Mouse (Mus musculus) heart, embryonic 12.5 days (tissue): ENCODE data around the gene Olfr545. TPM values are rescaled to one million over a fixed set of nuclear protein-coding genes. Genes with fewer than 3 reads are reported as not detected.

Source experiments
- ATAC-seq: fragments of 200-750 bp; cut with Nextera tagmentation; 2 replicates; pipeline ENCODE4 v1.8.0; 2017; ENCODE audit warnings: moderate TSS enrichment, moderate library complexity; ENCODE audit not compliant: insufficient number of reproducible peaks, low FRiP score
- H3K27ac ChIP-seq: fragments of 300-500 bp; sonication (generic); 2 replicates; pipeline ENCODE4 v1.5.1; 2016; ENCODE audit warnings: mild to moderate bottlenecking, moderate library complexity; ENCODE audit not compliant: poor library complexity, severe bottlenecking
- H3K27me3 ChIP-seq: fragments of 300-500 bp; sonication (generic); replicated peaks from 2 replicates; pipeline ENCODE4 v1.6.1; 2016; ENCODE audit warnings: mild to moderate bottlenecking, moderate library complexity
- H3K36me3 ChIP-seq: fragments of 300-500 bp; sonication (generic); 2 replicates; pipeline ENCODE4 v1.6.1; 2016; ENCODE audit warnings: mild to moderate bottlenecking, moderate library complexity
- H3K4me1 ChIP-seq: fragments of 300-500 bp; sonication (generic); replicated peaks from 2 replicates; pipeline ENCODE4 v1.6.1; 2016; ENCODE audit warnings: mild to moderate bottlenecking
- H3K4me2 ChIP-seq: fragments of 300-500 bp; sonication (generic); 2 replicates; pipeline ENCODE4 v1.6.1; 2016; ENCODE audit warnings: mild to moderate bottlenecking, moderate library complexity
- H3K4me3 ChIP-seq: fragments of 300-500 bp; sonication (generic); 2 replicates; pipeline ENCODE4 v1.5.1; 2016; ENCODE audit warnings: mild to moderate bottlenecking
- H3K9ac ChIP-seq: fragments of 300-500 bp; sonication (generic); 2 replicates; pipeline ENCODE4 v1.6.1; 2016; ENCODE audit warnings: mild to moderate bottlenecking, moderate library complexity
- H3K9me3 ChIP-seq: fragments of 300-500 bp; sonication (generic); replicated peaks from 2 replicates; pipeline ENCODE4 v1.6.1; 2016; ENCODE audit warnings: mild to moderate bottlenecking, moderate library complexity
- WGBS: fragments of 180-500 bp; shearing (Covaris S2); methylation state at CpG from one replicate; pipeline ENCODE4 v1.1.7; 2016; 5-methylcytosine and 5-hydroxymethylcytosine counted together
- polyA plus RNA-seq: library from polyadenylated mRNA; unstranded; fragments of >200 nt; fragmentation: Nextera tagmentation; extraction: Ambion mirVana; gene quantifications from 2 replicates; pipeline ENCODE4 v1.2.1, GENCODE M21; 2016

Gene Olfr545
- not detected in 2 replicates for polyA plus RNA-seq

DNA sequence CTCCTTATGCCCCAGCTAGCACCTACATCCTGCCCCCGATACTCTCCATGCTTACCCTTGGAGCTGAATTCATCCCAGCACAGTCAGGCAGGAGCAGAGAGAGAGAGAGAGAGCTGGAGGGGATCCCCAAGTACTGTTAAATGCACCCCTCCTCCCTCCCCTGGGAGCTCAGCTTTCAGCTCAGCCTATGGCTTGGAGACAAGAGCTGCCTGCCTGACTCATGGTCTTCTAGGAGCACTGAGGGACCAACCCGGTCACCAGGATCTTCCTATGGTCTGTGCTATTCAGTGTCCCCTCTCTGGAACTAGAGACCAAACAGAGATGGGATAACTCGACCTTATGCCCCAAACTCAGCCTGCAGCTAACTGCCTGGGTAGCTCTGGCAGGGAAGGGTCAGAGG lies at the start of gene Olfr545:
Gene Olfr545 (minus strand): TSS at position 101 of the 400 bp plus-strand sequence.
- 62% methylated on average over 3 of the region's 3 CpGs for WGBS
- ATAC-seq, result no peak
- Histone ChIP-seq H3K9me3 (no peaks in the 10 kb centered on the region), H3K27ac (no peak within 1 kb of the TSS), H3K36me3 (no peaks in the 10 kb centered on the region), H3K4me2 (no peak within 1 kb of the TSS), H3K4me3 (no peak within 1 kb of the TSS), H3K9ac (no peak within 1 kb of the TSS), H3K27me3 (0 out of 2 replicates have a peak, but pooled peaks cover 5% of the 10 kb centered on the region), H3K4me1 (no peaks in the 10 kb centered on the region)

DNA sequence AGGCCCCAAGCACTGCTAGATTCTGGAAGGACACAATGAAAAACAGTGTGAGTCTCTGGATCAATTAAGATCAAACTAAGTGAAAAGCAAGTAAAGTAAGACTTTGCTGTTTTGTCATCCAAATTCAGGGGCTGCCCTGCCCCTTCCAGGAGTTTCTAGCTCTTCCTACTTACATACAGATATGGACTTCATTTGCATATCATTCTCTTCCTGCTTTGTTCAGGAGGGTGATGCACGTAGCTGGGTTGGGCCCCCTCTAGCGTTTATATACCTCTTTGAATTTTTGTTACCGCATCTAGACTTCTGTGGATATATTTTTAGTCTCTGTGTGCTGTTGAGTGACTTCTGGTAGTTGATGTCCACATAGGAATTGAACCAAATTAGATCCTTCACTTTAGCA lies 41.9 kb upstream of the Olfr545 start:
- no peak overlapping the region for H3K4me2 ChIP-seq
- no peaks in the 10 kb centered on the region for H3K9me3 ChIP-seq
- 54% methylated on average over 3 of the region's 3 CpGs for WGBS
- H3K36me3 ChIP-seq, result no peaks in the 10 kb centered on the region
- no peaks in the 10 kb centered on the region for H3K4me1 ChIP-seq
- no peak overlapping the region for H3K9ac ChIP-seq
- ATAC-seq, result no peak
- H3K27ac ChIP-seq, result no peak overlapping the region
- H3K4me3 ChIP-seq, result no peak overlapping the region
- no peaks in the 10 kb centered on the region for H3K27me3 ChIP-seq

DNA sequence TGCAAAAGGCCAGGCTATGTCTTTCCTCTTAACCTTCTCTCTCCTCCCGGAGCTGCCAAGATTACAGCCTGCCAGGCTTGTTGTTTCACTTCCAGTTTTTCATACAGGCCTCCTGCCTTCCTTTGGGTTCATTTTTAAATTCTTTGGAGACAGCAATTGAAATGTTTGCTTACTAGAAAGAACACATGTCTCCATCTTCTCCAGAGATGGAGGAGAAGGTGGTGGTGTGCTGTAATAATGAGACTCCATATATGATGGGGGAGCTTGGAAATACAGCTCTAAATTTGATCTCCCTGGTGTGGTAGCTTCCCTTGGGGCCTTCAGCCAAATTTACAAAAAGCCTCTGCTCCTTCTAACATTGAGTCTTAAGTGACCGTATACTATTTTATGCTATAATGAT lies 41.2 kb upstream of the Olfr545 start, which contains the start of gene Olfr548-ps1:
Gene Olfr548-ps1 (plus strand): TSS at position 301 of the 400 bp plus-strand sequence.
- no peak within 1 kb of the TSS for H3K9ac ChIP-seq
- H3K4me1 ChIP-seq, result no peaks in the 10 kb centered on the region
- H3K4me3 ChIP-seq, result no peak within 1 kb of the TSS
- no peak within 1 kb of the TSS for H3K27ac ChIP-seq
- no peak for ATAC-seq
- H3K4me2 ChIP-seq, result no peak within 1 kb of the TSS
- H3K9me3 ChIP-seq, result no peaks in the 10 kb centered on the region
- H3K27me3 ChIP-seq, result no peaks in the 10 kb centered on the region
- 68% methylated on average over 2 of the region's 2 CpGs for WGBS
- H3K36me3 ChIP-seq, result no peaks in the 10 kb centered on the region

DNA sequence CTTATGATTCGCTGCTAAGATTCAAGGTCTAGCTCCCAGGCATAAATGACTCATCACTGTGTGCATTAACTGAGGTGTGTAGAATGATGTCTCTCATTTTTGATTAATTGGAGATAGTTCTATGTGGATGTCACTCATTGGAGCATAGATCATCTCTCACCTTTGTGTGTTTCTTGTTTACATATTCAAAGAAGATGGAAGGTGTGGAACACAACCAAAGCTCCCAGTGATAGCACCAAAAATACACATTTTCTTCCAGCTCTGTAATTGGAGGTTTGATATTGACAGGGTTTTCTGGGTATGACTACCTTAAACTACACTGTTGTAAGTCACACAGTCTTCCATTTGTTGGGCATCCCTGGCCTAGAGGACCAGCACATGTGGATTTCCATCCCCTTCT lies 35.1 kb upstream of the Olfr545 start, which contains the start of gene Olfr547:
Gene Olfr547 (plus strand): TSS at position 301 of the 400 bp plus-strand sequence.
- Histone ChIP-seq H3K4me2 (no peak within 1 kb of the TSS), H3K9me3 (no peaks in the 10 kb centered on the region), H3K9ac (no peak within 1 kb of the TSS), H3K36me3 (no peaks in the 10 kb centered on the region), H3K4me1 (no peaks in the 10 kb centered on the region), H3K4me3 (no peak within 1 kb of the TSS), H3K27me3 (no peaks in the 10 kb centered on the region), H3K27ac (no peak within 1 kb of the TSS)
- ATAC-seq, result no peak
- 50% methylated on average over 1 of the region's 1 CpGs for WGBS

DNA sequence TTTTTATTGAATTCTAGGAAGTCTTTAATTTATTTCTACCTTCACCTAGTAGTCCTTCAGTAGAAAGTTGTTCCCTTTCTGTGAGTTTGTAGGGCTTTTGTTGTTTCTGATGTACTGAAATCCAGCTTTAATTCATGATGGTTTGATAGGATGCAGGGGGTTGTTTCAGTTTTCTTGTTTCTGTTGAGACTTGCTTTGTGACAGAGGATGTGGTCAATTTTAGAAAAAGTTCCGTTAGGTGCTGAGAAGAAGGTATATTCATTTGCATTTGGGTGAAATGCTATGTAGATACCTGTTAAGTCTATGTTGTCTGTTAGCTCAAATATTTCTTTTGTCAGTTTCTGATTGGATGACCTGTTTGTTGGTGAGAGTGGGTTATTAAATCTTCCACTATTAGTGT lies 29.7 kb upstream of the Olfr545 start:
- Histone ChIP-seq H3K27me3 (no peaks in the 10 kb centered on the region), H3K4me3 (no peak overlapping the region), H3K9ac (no peak overlapping the region), H3K4me2 (no peak overlapping the region), H3K36me3 (no peaks in the 10 kb centered on the region), H3K9me3 (no peaks in the 10 kb centered on the region), H3K27ac (no peak overlapping the region), H3K4me1 (no peaks in the 10 kb centered on the region)
- 66% methylated on average over 1 of the region's 1 CpGs for WGBS
- no peak for ATAC-seq

DNA sequence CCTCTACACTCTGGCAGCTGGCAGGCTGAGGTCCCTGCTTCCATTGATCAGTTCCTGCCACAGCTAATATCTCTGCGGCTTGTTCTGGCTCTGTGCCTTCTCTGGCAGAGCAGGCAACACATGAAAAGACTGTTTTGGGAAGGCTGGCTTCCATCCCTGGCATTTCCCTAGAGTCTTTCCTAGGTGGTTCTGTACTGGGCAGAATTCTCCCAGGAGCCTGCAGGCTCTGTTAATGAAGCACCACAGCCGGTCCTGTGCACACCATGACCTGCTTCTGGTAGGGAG lies 17.6 kb upstream of the Olfr545 start:
- peaks cover 35% of the 10 kb centered on the region; the same call in 1 of the 2 replicates for H3K27me3 ChIP-seq
- 67% methylated on average over 2 of the region's 2 CpGs for WGBS
- ATAC-seq, result no peak

DNA sequence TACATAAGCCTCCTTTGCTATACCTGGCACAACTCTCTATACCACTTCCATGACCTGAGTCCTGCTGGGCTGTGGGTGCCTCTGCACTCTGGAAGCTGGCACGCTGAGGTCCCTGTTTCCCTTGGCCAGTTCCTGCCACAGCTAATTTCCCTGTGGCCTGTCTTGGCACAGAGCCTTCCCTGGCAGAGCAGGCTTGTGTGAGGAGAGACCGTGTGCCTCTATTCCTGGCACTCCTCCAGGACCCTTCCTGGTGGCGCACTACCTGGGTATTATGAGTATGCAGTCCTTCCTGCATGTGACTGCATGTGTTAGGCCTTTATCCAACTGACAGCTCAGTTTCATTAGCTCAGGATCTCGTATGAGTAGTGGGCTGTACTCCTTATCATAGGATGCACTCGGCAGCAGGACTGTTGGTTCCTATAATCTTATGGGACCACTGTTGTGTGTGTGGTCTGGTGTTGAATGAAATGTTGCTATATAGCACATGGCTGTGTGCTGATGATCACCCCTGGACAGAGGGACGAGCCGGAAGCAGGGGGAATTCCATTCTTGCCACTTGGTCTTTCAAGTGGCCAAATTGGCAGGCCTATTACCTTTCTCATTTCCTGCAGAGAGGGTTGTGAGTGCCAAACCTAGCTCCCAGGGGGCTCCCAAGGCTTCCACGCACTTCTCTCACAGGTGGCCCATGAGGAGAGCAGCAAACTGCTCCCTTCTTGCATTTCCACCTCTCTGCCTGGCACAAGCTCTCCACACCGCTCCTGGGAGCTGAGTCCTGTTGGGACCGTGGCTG lies 17.1 kb upstream of the Olfr545 start:
- H3K9me3 ChIP-seq, result no peaks in the 10 kb centered on the region
- H3K27me3 ChIP-seq, result peaks cover 40% of the 10 kb centered on the region
- H3K4me2 ChIP-seq, result no peak overlapping the region
- H3K9ac ChIP-seq, result no peak overlapping the region
- 66% methylated on average over 10 of the region's 10 CpGs for WGBS
- no peaks in the 10 kb centered on the region for H3K36me3 ChIP-seq
- no peak overlapping the region for H3K4me3 ChIP-seq
- peaks cover 2% of the 10 kb centered on the region; the same call in 1 of the 2 replicates for H3K4me1 ChIP-seq
- no peak overlapping the region for H3K27ac ChIP-seq
- ATAC-seq, result no peak

More for the DNA sequence above, 17.6 kb upstream of the Olfr545 start:
- Histone ChIP-seq H3K36me3 (no peaks in the 10 kb centered on the region), H3K9ac (no peak overlapping the region), H3K4me1 (peaks cover 2% of the 10 kb centered on the region; the same call in 1 of the 2 replicates), H3K27ac (no peak overlapping the region), H3K4me2 (no peak overlapping the region), H3K9me3 (no peaks in the 10 kb centered on the region), H3K4me3 (no peak overlapping the region)

DNA sequence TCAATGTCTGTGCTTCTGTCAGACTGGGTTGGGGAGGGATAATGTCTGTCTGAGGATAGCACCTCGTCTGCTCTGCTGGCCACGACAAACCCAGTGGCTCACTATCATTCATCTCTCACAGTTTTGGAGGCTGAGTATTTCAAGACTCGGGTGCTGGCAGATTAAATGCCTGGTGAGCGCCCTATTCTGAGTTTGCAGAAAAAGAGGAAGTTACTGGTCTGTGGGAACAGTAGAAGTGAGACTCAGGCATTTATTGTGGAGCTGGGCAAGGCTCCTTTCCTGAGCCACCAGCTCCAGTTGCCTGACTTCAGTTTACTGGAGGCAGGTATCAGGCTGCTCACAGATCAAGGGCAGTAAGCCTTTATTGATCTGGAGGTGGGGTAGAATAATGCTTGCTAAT lies 14.8 kb upstream of the Olfr545 start:
- Histone ChIP-seq H3K9ac (no peak overlapping the region), H3K4me1 (peaks cover 2% of the 10 kb centered on the region; the same call in 1 of the 2 replicates), H3K27me3 (peaks cover 41% of the 10 kb centered on the region), H3K4me2 (no peak overlapping the region), H3K4me3 (no peak overlapping the region), H3K9me3 (no peaks in the 10 kb centered on the region), H3K27ac (no peak overlapping the region), H3K36me3 (no peaks in the 10 kb centered on the region)
- ATAC-seq, result no peak
- 34% methylated on average over 4 of the region's 4 CpGs for WGBS

DNA sequence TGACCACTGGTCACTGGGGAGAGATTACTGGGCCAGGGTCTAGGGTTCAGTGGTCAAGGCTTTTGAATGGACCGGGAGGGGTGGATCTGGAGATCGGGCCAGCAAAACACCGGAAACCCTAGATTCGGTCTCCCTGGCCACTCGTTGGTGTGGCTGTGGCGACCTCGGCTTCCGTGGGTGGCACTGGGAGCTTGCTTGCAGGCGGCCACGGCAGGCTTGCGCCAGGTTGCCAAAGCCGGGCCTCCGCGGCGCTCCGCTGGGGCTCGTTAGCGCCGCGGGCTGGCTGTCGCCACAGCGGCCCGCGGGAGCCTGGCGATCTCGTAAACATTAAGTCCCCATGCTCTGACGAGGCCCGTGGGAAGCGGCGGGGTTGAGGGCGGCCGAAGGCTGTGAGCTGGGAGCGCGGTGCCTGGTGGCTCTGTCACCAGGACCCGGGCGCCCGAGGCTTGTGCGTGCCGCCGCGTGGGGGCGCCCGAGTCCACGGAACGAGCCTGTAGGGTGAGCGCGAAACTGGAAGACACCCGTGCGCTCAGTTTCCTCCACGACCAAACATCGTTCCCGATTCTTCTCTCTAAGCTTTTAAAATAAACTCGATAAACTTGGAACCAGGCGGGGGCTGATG lies 13.6 kb upstream of the Olfr545 start:
- peaks cover 2% of the 10 kb centered on the region; the same call in 1 of the 2 replicates for H3K4me1 ChIP-seq
- H3K4me2 ChIP-seq, result peak overlapping the region; percentile 94
- peak overlapping the region; percentile 58 for H3K4me3 ChIP-seq
- peak; percentile 87 for ATAC-seq
- under 1% methylated on average over 54 of the region's 54 CpGs for WGBS
- H3K27me3 ChIP-seq, result peaks cover 41% of the 10 kb centered on the region
- H3K27ac ChIP-seq, result no peak overlapping the region
- H3K9ac ChIP-seq, result peak overlapping the region; percentile 81
- no peaks in the 10 kb centered on the region for H3K36me3 ChIP-seq
- no peaks in the 10 kb centered on the region for H3K9me3 ChIP-seq

DNA sequence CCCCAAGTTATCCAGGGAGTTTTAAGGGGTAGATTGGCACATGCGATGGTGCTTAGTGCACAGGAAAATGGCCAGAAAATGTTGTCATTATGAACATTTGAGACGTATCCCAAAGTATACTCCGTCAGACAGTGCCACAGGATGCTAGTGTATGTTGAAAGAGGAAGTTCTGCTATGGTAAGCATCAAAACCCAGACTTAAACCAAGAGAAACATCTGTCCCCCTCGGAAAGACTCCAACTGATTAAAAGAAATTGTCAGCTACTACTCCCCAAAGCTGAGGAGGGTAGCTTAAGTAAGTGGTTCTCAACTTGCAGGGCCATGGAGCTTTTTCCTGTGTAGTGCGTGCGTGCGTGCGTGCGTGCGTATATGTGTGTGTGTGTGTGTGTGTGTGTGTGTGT lies 12.6 kb upstream of the Olfr545 start:
- 86% methylated on average over 10 of the region's 10 CpGs for whole genome bisulfite sequencing
- Histone ChIP-seq H3K9me3 (no peaks in the 10 kb centered on the region), H3K4me3 (no peak overlapping the region), H3K4me1 (peaks cover 2% of the 10 kb centered on the region; the same call in 1 of the 2 replicates), H3K36me3 (no peaks in the 10 kb centered on the region), H3K4me2 (no peak overlapping the region), H3K27ac (no peak overlapping the region), H3K27me3 (peaks cover 41% of the 10 kb centered on the region), H3K9ac (no peak overlapping the region)
- no peak for ATAC-seq

DNA sequence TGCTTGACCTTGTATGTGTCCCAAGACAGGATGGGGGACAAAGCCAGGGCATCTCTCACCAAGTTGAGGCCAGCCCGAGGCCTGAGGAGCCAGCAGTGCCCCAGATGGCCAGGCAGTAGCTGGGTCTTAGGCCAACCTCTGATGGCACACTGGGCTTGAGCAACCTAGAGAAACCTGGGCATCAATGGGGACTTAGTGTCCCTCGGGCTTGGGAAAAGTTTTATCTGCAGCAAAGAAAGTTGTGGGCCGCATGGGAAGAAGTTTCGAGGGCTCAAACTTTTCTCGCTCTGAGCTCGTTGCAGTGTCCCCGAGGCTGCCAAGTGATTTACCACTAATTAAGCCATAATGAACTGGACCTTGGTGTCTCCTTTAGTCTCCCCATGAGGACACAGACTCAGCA lies 10.4 kb upstream of the Olfr545 start:
- H3K9ac ChIP-seq, result no peak overlapping the region
- WGBS, result 83% methylated on average over 7 of the region's 7 CpGs
- H3K9me3 ChIP-seq, result no peaks in the 10 kb centered on the region
- peaks cover 21% of the 10 kb centered on the region for H3K27me3 ChIP-seq
- H3K36me3 ChIP-seq, result no peaks in the 10 kb centered on the region
- H3K4me3 ChIP-seq, result no peak overlapping the region
- no peaks in the 10 kb centered on the region for H3K4me1 ChIP-seq
- no peak overlapping the region for H3K27ac ChIP-seq
- ATAC-seq, result no peak
- H3K4me2 ChIP-seq, result no peak overlapping the region
